Mouse (Mus musculus): ENCODE measurements around the gene Gm13078.

The Gm13078 gene

GRCm38 (mm10) chr4:143719155-143719554 lies at the start of gene Gm13078:
Gene Gm13078, plus strand, starts transcription at chr4:143719455.
- DNase-seq = no peak

- DNase-seq = no peak
These were observed 16.6 kb upstream of the Gm13078 start, which contains the start of gene Gm13089 for GRCm38 (mm10) chr4:143702611-143703010. Gene Gm13089, minus strand, starts transcription at chr4:143702711.
